Mouse (Mus musculus) embryonic facial prominence, embryonic 11.5 days (tissue): Measurements from ENCODE around the gene Nudt8. TPM values are rescaled to one million over a fixed set of nuclear protein-coding genes. Genes with fewer than 3 reads are reported as not detected.

ENCODE experiments used
- ATAC-seq: fragments of 200-750 bp; cut with Nextera tagmentation; replicated peaks from 2 replicates; pipeline ENCODE4 v1.8.0; 2017; ENCODE audit warnings: low read depth; ENCODE audit not compliant: insufficient number of reproducible peaks, low FRiP score, low TSS enrichment
- DNase-seq: peaks from one replicate; pipeline ENCODE4 v3.0.0-alpha.2; 2015; ENCODE audit warnings: low spot score
- H3K27ac ChIP-seq: fragments of 300-500 bp; sonication (generic); replicated peaks from 2 replicates; pipeline ENCODE4 v1.5.1; 2014; ENCODE audit warnings: mild to moderate bottlenecking, low read depth, low read length, control low read depth
- H3K27me3 ChIP-seq: fragments of 300-500 bp; sonication (generic); 2 replicates; pipeline ENCODE4 v1.6.1; 2014; ENCODE audit warnings: mild to moderate bottlenecking, low read length, moderate library complexity, mixed read lengths; ENCODE audit not compliant: control insufficient read depth, insufficient read depth
- H3K36me3 ChIP-seq: fragments of 300-500 bp; sonication (generic); replicated peaks from 2 replicates; pipeline ENCODE4 v1.6.1; 2014; ENCODE audit warnings: low read depth, mild to moderate bottlenecking, low read length, moderate library complexity, mixed read lengths; ENCODE audit not compliant: control insufficient read depth, insufficient read depth
- H3K4me1 ChIP-seq: fragments of 300-500 bp; sonication (generic); 2 replicates; pipeline ENCODE4 v1.6.1; 2014; ENCODE audit warnings: low read length, mixed read lengths; ENCODE audit not compliant: control insufficient read depth, insufficient read depth
- H3K4me2 ChIP-seq: fragments of 300-500 bp; sonication (generic); 2 replicates; pipeline ENCODE4 v1.6.1; 2014; ENCODE audit warnings: low read depth, mild to moderate bottlenecking, control low read depth, low read length, moderate library complexity
- H3K4me3 ChIP-seq: fragments of 300-500 bp; sonication (generic); 2 replicates; pipeline ENCODE4 v1.5.1; 2014; ENCODE audit warnings: low read depth, low read length, control low read depth
- H3K9ac ChIP-seq: fragments of 300-500 bp; sonication (generic); replicated peaks from 2 replicates; pipeline ENCODE4 v1.6.1; 2014; ENCODE audit warnings: mild to moderate bottlenecking, control low read depth, low read length
- H3K9me3 ChIP-seq: fragments of 300-500 bp; sonication (generic); replicated peaks from 2 replicates; pipeline ENCODE4 v1.6.1; 2016; ENCODE audit warnings: mild to moderate bottlenecking, low read length, inconsistent platforms, mixed read lengths; ENCODE audit not compliant: control insufficient read depth
- WGBS: fragments of 180-500 bp; shearing (Covaris S2); extraction: QIAGEN DNeasy Blood & Tissue Kit; methylation state at CpG from one replicate; pipeline ENCODE4 v1.1.7; 2014; 5-methylcytosine and 5-hydroxymethylcytosine counted together
- polyA plus RNA-seq: library from polyadenylated mRNA; unstranded; fragments of >200 nt; fragmentation: Nextera tagmentation; extraction: Ambion mirVana; gene quantifications from 2 replicates; pipeline ENCODE4 v1.2.1, GENCODE M21; 2014

Nudt8 gene
- polyA plus RNA-seq, 1 experiment from 2014 or later: 24.2 TPM

DNA sequence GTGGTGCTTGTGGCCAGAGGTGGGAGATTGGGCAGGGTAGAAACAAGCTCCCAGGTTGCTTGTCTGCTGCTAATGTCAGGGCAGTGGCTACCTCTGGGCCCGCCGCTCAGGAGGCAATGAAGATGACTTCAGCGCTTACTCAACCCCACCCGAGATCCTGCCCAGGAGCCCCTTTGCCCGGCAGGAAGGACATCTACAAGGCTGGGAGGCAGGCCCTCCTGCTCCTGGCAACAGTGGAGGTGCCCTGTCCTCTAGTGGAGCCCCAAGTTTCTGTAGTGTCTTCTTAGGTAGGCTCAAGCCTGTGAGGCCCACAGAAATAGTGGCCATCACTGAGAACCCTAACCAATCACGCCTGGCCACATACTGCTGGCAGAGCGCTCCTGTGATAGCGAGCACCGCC, 4.7 kb downstream of the Nudt8 start:
- Histone ChIP-seq H3K36me3 (peaks cover 10% of the 10 kb centered on the region), H3K9me3 (no peaks in the 10 kb centered on the region), H3K27me3 (no peaks in the 10 kb centered on the region), H3K27ac (no peak overlapping the region), H3K4me3 (no peak overlapping the region), H3K4me1 (peaks cover 4% of the 10 kb centered on the region; the same call in 1 of the 2 replicates), H3K9ac (no peak overlapping the region), H3K4me2 (no peak overlapping the region)
- no peak for DNase-seq
- 82% methylated on average over 9 of the region's 9 CpGs for WGBS
- no peak for ATAC-seq

GRCm38 (mm10) chr19:4005971-4006370, 5.6 kb downstream of the Nudt8 start:
- DNase-seq (no peak), ATAC-seq (no peak)
- Histone ChIP-seq H3K27ac (no peak overlapping the region), H3K9me3 (no peaks in the 10 kb centered on the region), H3K27me3 (no peaks in the 10 kb centered on the region), H3K36me3 (peaks cover 10% of the 10 kb centered on the region), H3K4me2 (no peak overlapping the region), H3K4me3 (no peak overlapping the region), H3K4me1 (peaks cover 3% of the 10 kb centered on the region; the same call in 1 of the 2 replicates), H3K9ac (no peak overlapping the region)
- WGBS: 90% methylated on average over 8 of the region's 8 CpGs

DNA sequence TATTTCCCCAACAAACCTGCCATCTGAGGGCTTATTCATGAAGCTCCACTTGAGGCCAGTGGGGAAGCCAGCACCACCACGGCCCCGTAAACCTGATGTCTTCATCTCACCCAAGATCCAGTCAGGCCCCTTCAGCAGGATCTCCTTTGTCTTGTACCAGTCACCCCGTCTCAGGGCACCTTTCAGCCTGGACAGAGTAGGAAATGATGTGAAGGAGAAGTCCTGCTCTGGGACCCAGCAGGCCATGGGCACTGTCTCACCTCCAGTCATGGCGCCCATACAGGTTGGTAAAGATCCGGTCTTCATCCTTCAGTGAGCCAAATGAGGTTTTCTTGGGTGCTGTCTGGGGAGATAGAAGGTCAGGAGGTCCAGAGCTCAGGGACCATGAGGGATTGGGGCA, 10.7 kb downstream of the Nudt8 start:
- H3K4me1 ChIP-seq: no peaks in the 10 kb centered on the region; the same call in 1 of the 2 replicates
- ATAC-seq: no peak
- H3K9me3 ChIP-seq: no peaks in the 10 kb centered on the region
- no peak overlapping the region for H3K4me2 ChIP-seq
- H3K36me3 ChIP-seq: peaks cover 6% of the 10 kb centered on the region
- DNase-seq: no peak
- no peak overlapping the region for H3K9ac ChIP-seq
- H3K4me3 ChIP-seq: no peak overlapping the region
- H3K27me3 ChIP-seq: no peaks in the 10 kb centered on the region
- H3K27ac ChIP-seq: no peak overlapping the region
- WGBS: 94% methylated on average over 5 of the region's 5 CpGs

- Histone ChIP-seq H3K4me3 (peak within 1 kb of the TSS; percentile 76), H3K36me3 (peaks cover 3% of the 10 kb centered on the region), H3K27ac (no peak within 1 kb of the TSS), H3K9ac (peak within 1 kb of the TSS; percentile 69), H3K9me3 (no peaks in the 10 kb centered on the region), H3K4me2 (peak within 1 kb of the TSS; percentile 52), H3K27me3 (no peaks in the 10 kb centered on the region), H3K4me1 (no peaks in the 10 kb centered on the region; the same call in 1 of the 2 replicates)
- ATAC-seq (peak; percentile 98), DNase-seq (peak; percentile 100)
- WGBS: under 1% methylated on average over 45 of the region's 45 CpGs
Measured at GRCm38 (mm10) chr19:4012432-4013022, 12.1 kb downstream of the Nudt8 start, which contains the start of gene Ndufv1. Ndufv1 (minus strand) TSS chr19:4012806.

GRCm38 (mm10) chr19:4013066-4013465, 12.7 kb downstream of the Nudt8 start:
- no peaks in the 10 kb centered on the region for H3K9me3 ChIP-seq
- peak overlapping the region; percentile 76 for H3K4me3 ChIP-seq
- DNase-seq (peak; percentile 6), ATAC-seq (peak; percentile 30)
- no peak overlapping the region for H3K27ac ChIP-seq
- H3K4me2 ChIP-seq: peak overlapping the region; percentile 43
- 17% methylated on average over 9 of the region's 9 CpGs for WGBS
- H3K4me1 ChIP-seq: no peaks in the 10 kb centered on the region; the same call in 1 of the 2 replicates
- no peaks in the 10 kb centered on the region for H3K27me3 ChIP-seq
- H3K36me3 ChIP-seq: peaks cover 3% of the 10 kb centered on the region
- peak overlapping the region; percentile 58 for H3K9ac ChIP-seq

DNA sequence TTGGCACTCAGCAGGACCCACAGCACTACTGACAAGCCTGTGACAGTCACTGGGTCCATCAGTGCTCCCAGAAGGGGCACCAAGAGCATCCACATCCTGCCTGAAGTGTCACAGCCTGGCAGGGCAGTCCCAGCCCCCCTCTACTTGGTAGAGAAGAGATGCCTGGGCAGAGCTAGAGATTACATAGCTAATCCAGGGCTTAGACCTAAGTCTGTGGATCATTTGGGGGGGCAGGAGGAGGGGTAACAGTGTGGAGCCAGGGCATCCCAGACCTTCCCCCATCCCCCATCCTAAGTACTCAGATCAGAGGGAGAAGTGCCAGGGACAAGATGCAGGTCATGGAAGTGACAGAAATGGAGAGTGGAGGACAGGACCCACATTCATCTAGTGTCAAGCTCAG, 14.4 kb downstream of the Nudt8 start:
- H3K4me3 ChIP-seq: no peak overlapping the region
- H3K9me3 ChIP-seq: no peaks in the 10 kb centered on the region
- ATAC-seq (no peak), DNase-seq (no peak)
- no peaks in the 10 kb centered on the region for H3K27me3 ChIP-seq
- no peak overlapping the region for H3K9ac ChIP-seq
- H3K36me3 ChIP-seq: peaks cover under 1% of the 10 kb centered on the region
- no peak overlapping the region for H3K4me2 ChIP-seq
- no peaks in the 10 kb centered on the region; the same call in 1 of the 2 replicates for H3K4me1 ChIP-seq
- no peak overlapping the region for H3K27ac ChIP-seq

GRCm38 (mm10) chr19:4015635-4016034, 15.3 kb downstream of the Nudt8 start:
- no peaks in the 10 kb centered on the region; the same call in 1 of the 2 replicates for H3K4me1 ChIP-seq
- 48% methylated on average over 5 of the region's 5 CpGs for WGBS
- H3K4me3 ChIP-seq: no peak overlapping the region
- no peaks in the 10 kb centered on the region for H3K9me3 ChIP-seq
- no peak overlapping the region for H3K9ac ChIP-seq
- no peak overlapping the region for H3K4me2 ChIP-seq
- DNase-seq (no peak), ATAC-seq (no peak)
- H3K27ac ChIP-seq: no peak overlapping the region
- H3K27me3 ChIP-seq: no peaks in the 10 kb centered on the region
- no peaks in the 10 kb centered on the region for H3K36me3 ChIP-seq

DNA sequence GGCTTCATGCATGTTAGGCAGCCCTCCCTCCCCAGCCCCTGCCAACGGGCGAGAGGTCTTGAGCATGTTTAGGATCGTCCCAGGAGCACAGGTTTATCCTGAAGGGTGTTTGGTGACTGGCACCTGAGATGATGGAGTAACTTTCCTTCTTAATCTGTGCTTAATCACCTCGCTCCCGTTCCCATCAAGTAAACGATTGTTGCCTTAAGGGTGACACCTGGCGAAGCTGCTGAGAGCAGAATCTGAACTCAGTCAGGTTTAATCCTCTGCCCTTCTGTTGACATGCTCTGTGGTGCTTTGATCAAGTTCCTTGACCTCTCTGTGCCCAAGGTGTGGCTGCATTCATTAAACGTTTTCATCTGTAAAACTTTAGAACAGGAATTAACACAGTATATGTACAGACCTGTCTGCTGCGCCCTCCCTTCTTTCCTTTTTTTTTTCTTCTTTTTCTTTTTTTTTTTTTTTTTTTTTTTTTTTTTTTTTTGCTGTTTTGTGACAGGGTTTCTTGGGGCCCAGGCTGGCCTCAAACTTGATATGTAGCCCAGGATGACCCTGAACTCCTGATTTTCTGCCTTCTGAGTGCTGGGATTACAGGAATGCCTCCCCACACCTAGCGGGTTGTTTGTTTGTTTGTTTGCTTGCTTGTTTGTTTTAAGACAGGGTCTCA, 17.7 kb downstream of the Nudt8 start:
- WGBS: 61% methylated on average over 10 of the region's 10 CpGs
- H3K27ac ChIP-seq: no peak overlapping the region
- ATAC-seq: no peak

More for the DNA sequence above, 17.7 kb downstream of the Nudt8 start:
- Histone ChIP-seq H3K36me3 (no peaks in the 10 kb centered on the region), H3K4me2 (no peak overlapping the region), H3K9ac (no peak overlapping the region), H3K9me3 (no peaks in the 10 kb centered on the region), H3K4me3 (no peak overlapping the region), H3K27me3 (no peaks in the 10 kb centered on the region), H3K4me1 (no peaks in the 10 kb centered on the region)
- DNase-seq: no peak
